Mouse (Mus musculus): ENCODE measurements at regions not wholly inside any gene's neighbourhood (a gene's known extent, or its start where the extent isn't known, plus 50 kb on each side); places are given as distances from the start of the nearest gene placed in this dataset.
A peak's percentile ranks its signal among the peaks of the same experiment; 100 is the strongest.

GRCm38 (mm10) chr9:91959076-91959475 is 233.7 kb upstream of the Plscr5 start:
- Histone ChIP-seq H3K4me1 (no peaks in the 10 kb centered on the region), H3K36me3 (no peaks in the 10 kb centered on the region), H3K4me2 (no peak overlapping the region), H3K4me3 (replicated peaks) (no peak overlapping the region), H3K27me3 (replicated peaks) (no peaks in the 10 kb centered on the region), H3K9me3 (replicated peaks) (no peaks in the 10 kb centered on the region), H3K9ac (replicated peaks) (no peak overlapping the region), H3K27ac (replicated peaks) (no peak overlapping the region)
- WGBS = 54% methylated on average over 3 of the region's 3 CpGs
- ATAC-seq (ENCODE audit: low FRiP score) = no peak; the same call in 1 of the 2 replicates

GRCm38 (mm10) chr9:91958421-91958820 is 234.3 kb upstream of the Plscr5 start:
- no peak overlapping the region for H3K4me2 ChIP-seq
- H3K4me1 ChIP-seq = no peaks in the 10 kb centered on the region
- H3K9me3 ChIP-seq (replicated peaks) = no peaks in the 10 kb centered on the region
- peak; percentile 24; the same call in 1 of the 2 replicates for ATAC-seq (ENCODE audit: low FRiP score)
- H3K4me3 ChIP-seq (replicated peaks) = no peak overlapping the region
- no peaks in the 10 kb centered on the region for H3K27me3 ChIP-seq (replicated peaks)
- H3K27ac ChIP-seq (replicated peaks) = no peak overlapping the region
- H3K36me3 ChIP-seq = no peaks in the 10 kb centered on the region
- 33% methylated on average over 3 of the region's 3 CpGs for WGBS
- H3K9ac ChIP-seq (replicated peaks) = no peak overlapping the region

- Histone ChIP-seq H3K4me1 (no peaks in the 10 kb centered on the region), H3K4me3 (replicated peaks) (no peak overlapping the region), H3K9ac (replicated peaks) (no peak overlapping the region), H3K9me3 (replicated peaks) (no peaks in the 10 kb centered on the region), H3K4me2 (no peak overlapping the region), H3K27ac (replicated peaks) (no peak overlapping the region), H3K36me3 (no peaks in the 10 kb centered on the region), H3K27me3 (replicated peaks) (no peaks in the 10 kb centered on the region)
- 92% methylated on average over 3 of the region's 3 CpGs for WGBS
- no peak for ATAC-seq (ENCODE audit: low FRiP score)
Observed at GRCm38 (mm10) chr9:91957061-91957460, 235.7 kb upstream of the Plscr5 start.

GRCm38 (mm10) chr9:91948746-91949145 is 244.0 kb upstream of the Plscr5 start:
- Histone ChIP-seq H3K9ac (replicated peaks) (no peak overlapping the region), H3K4me2 (no peak overlapping the region), H3K4me3 (replicated peaks) (no peak overlapping the region), H3K27me3 (replicated peaks) (no peaks in the 10 kb centered on the region), H3K4me1 (no peaks in the 10 kb centered on the region), H3K27ac (replicated peaks) (no peak overlapping the region), H3K36me3 (no peaks in the 10 kb centered on the region), H3K9me3 (replicated peaks) (no peaks in the 10 kb centered on the region)
- no peak for ATAC-seq (ENCODE audit: low FRiP score)
- 79% methylated on average over 1 of the region's 1 CpGs for WGBS

- Histone ChIP-seq H3K4me1 (no peaks in the 10 kb centered on the region), H3K36me3 (no peaks in the 10 kb centered on the region), H3K9ac (replicated peaks) (no peak overlapping the region), H3K27me3 (replicated peaks) (no peaks in the 10 kb centered on the region), H3K27ac (replicated peaks) (no peak overlapping the region), H3K4me3 (replicated peaks) (no peak overlapping the region), H3K9me3 (replicated peaks) (no peaks in the 10 kb centered on the region), H3K4me2 (no peak overlapping the region)
- ATAC-seq (ENCODE audit: low FRiP score) = no peak
- 52% methylated on average over 1 of the region's 1 CpGs for WGBS
Observed at GRCm38 (mm10) chr9:91942001-91942400, 250.7 kb upstream of the Plscr5 start.

- Histone ChIP-seq H3K9me3 (replicated peaks) (no peaks in the 10 kb centered on the region), H3K27ac (replicated peaks) (no peak overlapping the region), H3K4me1 (no peaks in the 10 kb centered on the region), H3K9ac (replicated peaks) (no peak overlapping the region), H3K27me3 (replicated peaks) (no peaks in the 10 kb centered on the region), H3K4me2 (peak overlapping the region; percentile 22; the same call in 1 of the 2 replicates), H3K36me3 (no peaks in the 10 kb centered on the region), H3K4me3 (replicated peaks) (no peak overlapping the region)
- 25% methylated on average over 4 of the region's 4 CpGs for WGBS
- ATAC-seq (ENCODE audit: low FRiP score) = 0 out of 2 replicates have a peak, but pooled peaks have one; percentile 66
Observed at GRCm38 (mm10) chr9:91938729-91939128, 254.0 kb upstream of the Plscr5 start.

GRCm38 (mm10) chr9:91904066-91904465 is 288.7 kb upstream of the Plscr5 start:
- Histone ChIP-seq H3K9me3 (replicated peaks) (no peaks in the 10 kb centered on the region), H3K4me3 (replicated peaks) (no peak overlapping the region), H3K27ac (replicated peaks) (no peak overlapping the region), H3K27me3 (replicated peaks) (no peaks in the 10 kb centered on the region), H3K9ac (replicated peaks) (no peak overlapping the region), H3K4me1 (no peaks in the 10 kb centered on the region), H3K4me2 (no peak overlapping the region), H3K36me3 (no peaks in the 10 kb centered on the region)
- 72% methylated on average over 5 of the region's 5 CpGs for WGBS
- ATAC-seq (ENCODE audit: low FRiP score) = no peak

- Histone ChIP-seq H3K4me2 (no peak overlapping the region), H3K9ac (replicated peaks) (no peak overlapping the region), H3K9me3 (replicated peaks) (no peaks in the 10 kb centered on the region), H3K4me1 (no peaks in the 10 kb centered on the region), H3K27ac (replicated peaks) (no peak overlapping the region), H3K36me3 (no peaks in the 10 kb centered on the region), H3K4me3 (replicated peaks) (no peak overlapping the region), H3K27me3 (replicated peaks) (no peaks in the 10 kb centered on the region)
- ATAC-seq (ENCODE audit: low FRiP score) = no peak
Observed at GRCm38 (mm10) chr9:91900956-91901355, 291.8 kb upstream of the Plscr5 start.

- H3K36me3 ChIP-seq = no peaks in the 10 kb centered on the region
- H3K9me3 ChIP-seq (replicated peaks) = no peaks in the 10 kb centered on the region
- H3K4me1 ChIP-seq = no peaks in the 10 kb centered on the region
- H3K9ac ChIP-seq (replicated peaks) = no peak overlapping the region
- 71% methylated on average over 1 of the region's 1 CpGs for WGBS
- peak; percentile 61; the same call in 1 of the 2 replicates for ATAC-seq (ENCODE audit: low FRiP score)
- H3K4me2 ChIP-seq = no peak overlapping the region
- H3K4me3 ChIP-seq (replicated peaks) = no peak overlapping the region
- H3K27me3 ChIP-seq (replicated peaks) = no peaks in the 10 kb centered on the region
- peak overlapping the region; percentile 48; the same call in 1 of the 2 replicates for H3K27ac ChIP-seq (replicated peaks)
Observed at GRCm38 (mm10) chr9:91876823-91877222, 315.9 kb upstream of the Plscr5 start.

GRCm38 (mm10) chr9:91831556-91831955 is 361.2 kb upstream of the Plscr5 start:
- H3K9me3 ChIP-seq (replicated peaks) = no peaks in the 10 kb centered on the region
- 48% methylated on average over 3 of the region's 3 CpGs for WGBS
- no peak overlapping the region for H3K27ac ChIP-seq (replicated peaks)
- H3K4me1 ChIP-seq = no peaks in the 10 kb centered on the region
- no peak overlapping the region for H3K9ac ChIP-seq (replicated peaks)
- no peaks in the 10 kb centered on the region for H3K27me3 ChIP-seq (replicated peaks)
- ATAC-seq (ENCODE audit: low FRiP score) = no peak
- no peak overlapping the region for H3K4me3 ChIP-seq (replicated peaks)
- no peak overlapping the region for H3K4me2 ChIP-seq
- no peaks in the 10 kb centered on the region for H3K36me3 ChIP-seq

- WGBS = 86% methylated on average over 1 of the region's 1 CpGs
Observed at GRCm38 (mm10) chr9:91823733-91824487, 368.8 kb upstream of the Plscr5 start.

GRCm38 (mm10) chr9:91818616-91819328 is 374.0 kb upstream of the Plscr5 start:
- Histone ChIP-seq H3K9me3 (replicated peaks) (no peaks in the 10 kb centered on the region), H3K36me3 (no peaks in the 10 kb centered on the region), H3K27ac (replicated peaks) (no peak overlapping the region), H3K4me3 (replicated peaks) (no peak overlapping the region), H3K4me1 (0 out of 2 replicates have a peak, but pooled peaks cover 2% of the 10 kb centered on the region), H3K9ac (replicated peaks) (no peak overlapping the region), H3K4me2 (no peak overlapping the region), H3K27me3 (replicated peaks) (no peaks in the 10 kb centered on the region)
- no peak for ATAC-seq (ENCODE audit: low FRiP score)
- 48% methylated on average over 13 of the region's 13 CpGs for WGBS

More at GRCm38 (mm10) chr9:91823733-91824487, 368.8 kb upstream of the Plscr5 start:
- Histone ChIP-seq H3K36me3 (no peaks in the 10 kb centered on the region), H3K4me2 (no peak overlapping the region), H3K9ac (replicated peaks) (no peak overlapping the region), H3K9me3 (replicated peaks) (no peaks in the 10 kb centered on the region), H3K4me3 (replicated peaks) (no peak overlapping the region), H3K27me3 (replicated peaks) (no peaks in the 10 kb centered on the region), H3K27ac (replicated peaks) (no peak overlapping the region), H3K4me1 (0 out of 2 replicates have a peak, but pooled peaks cover 2% of the 10 kb centered on the region)
- no peak for ATAC-seq (ENCODE audit: low FRiP score)
